Comparison of ENCODE assay signal across 8 mouse cellular contexts in genomic region chr1:189867034-189867433, GRCm38 (mm10). TPM values are rescaled to one million over a fixed set of nuclear protein-coding genes. Genes with fewer than 3 reads are reported as not detected.
DNase-seq lines count a peak whose midpoint lies in the region; ATAC-seq and TF ChIP-seq lines count a peak whose summit lies in the region.

No protein-coding gene starts in this region.

- TF ChIP-seq CTCF in intestine, postnatal 0 days (IDR thresholded peaks at IDR 0.05; ENCODE audit: low read depth), result no peak

- H3K27me3 ChIP-seq in embryonic facial prominence, embryonic 13.5 days, result no peaks in the 10 kb centered on the region
- H3K27me3 ChIP-seq in intestine, postnatal 0 days (replicated peaks; ENCODE audit: control insufficient read depth, insufficient read depth, low read length), result no peaks in the 10 kb centered on the region
- H3K27me3 ChIP-seq in hindbrain, embryonic 14.5 days (ENCODE audit: control insufficient read depth, insufficient read depth, low read length), result no peaks in the 10 kb centered on the region

- no peaks in the 10 kb centered on the region for H3K9me3 ChIP-seq in embryonic facial prominence, embryonic 13.5 days
- H3K9me3 ChIP-seq in intestine, postnatal 0 days (ENCODE audit: control insufficient read depth), result no peaks in the 10 kb centered on the region
- H3K9me3 ChIP-seq in hindbrain, embryonic 14.5 days (ENCODE audit: control insufficient read depth, low read length), result no peaks in the 10 kb centered on the region

- no peak overlapping the region for H3K4me3 ChIP-seq in embryonic facial prominence, embryonic 13.5 days
- H3K4me3 ChIP-seq in intestine, postnatal 0 days (ENCODE audit: low read depth, low read length), result no peak overlapping the region
- no peak overlapping the region for H3K4me3 ChIP-seq in hindbrain, embryonic 14.5 days (replicated peaks; ENCODE audit: low read length)

- peak overlapping the region; percentile 39; the same call in 1 of the 2 replicates for H3K27ac ChIP-seq in embryonic facial prominence, embryonic 13.5 days
- H3K27ac ChIP-seq in intestine, postnatal 0 days (ENCODE audit: low read depth, low read length), result peak overlapping the region; percentile 54; the same call in 1 of the 2 replicates
- no peak overlapping the region for H3K27ac ChIP-seq in hindbrain, embryonic 14.5 days

- peak; percentile 97 for DNase-seq in heart, adult 11 months
- DNase-seq in heart, postnatal 25 days (ENCODE audit: low spot score), result no peak
- DNase-seq in natural killer cell, adult 2 months (ENCODE audit: low spot score in 2 of 2), result peak; percentile 13 to 15
- no peak for DNase-seq in right cerebral cortex, postnatal 4 days
- no peak for DNase-seq in embryo, embryonic 10 days (ENCODE audit: low spot score)
- no peak for DNase-seq in hindbrain, embryonic 14.5 days (ENCODE audit: low spot score)

- no peak for ATAC-seq in embryonic facial prominence, embryonic 13.5 days (ENCODE audit: insufficient number of reproducible peaks, insufficient read depth, low FRiP score, low TSS enrichment, low read depth)
- ATAC-seq in intestine, postnatal 0 days, result no peak
- ATAC-seq in hindbrain, embryonic 14.5 days (ENCODE audit: low FRiP score), result no peak

- H3K36me3 ChIP-seq in embryonic facial prominence, embryonic 13.5 days, result peaks cover 81% of the 10 kb centered on the region
- H3K36me3 ChIP-seq in intestine, postnatal 0 days (ENCODE audit: control insufficient read depth, insufficient read depth), result peaks cover 5% of the 10 kb centered on the region
- no peaks in the 10 kb centered on the region for H3K36me3 ChIP-seq in hindbrain, embryonic 14.5 days (replicated peaks; ENCODE audit: control insufficient read depth, insufficient read depth)

- WGBS in embryonic facial prominence, embryonic 13.5 days, result 56% methylated on average over 5 of the region's 5 CpGs
- WGBS in intestine, postnatal 0 days, result 35% methylated on average over 5 of the region's 5 CpGs
- WGBS in hindbrain, embryonic 14.5 days, result 82% methylated on average over 5 of the region's 5 CpGs

- H3K4me1 ChIP-seq in embryonic facial prominence, embryonic 13.5 days, result peaks cover 11% of the 10 kb centered on the region
- H3K4me1 ChIP-seq in intestine, postnatal 0 days (replicated peaks; ENCODE audit: control insufficient read depth, insufficient read depth, low read length), result peaks cover 2% of the 10 kb centered on the region; the same call in 1 of the 2 replicates
- peaks cover 17% of the 10 kb centered on the region for H3K4me1 ChIP-seq in hindbrain, embryonic 14.5 days (replicated peaks; ENCODE audit: control insufficient read depth, insufficient read depth, low read length)

- intact Hi-C loops in heart, postnatal 25 days (cut with DNase I), result loop anchor here (5.0 kb wide), 1 partner anchor 140 kb away; the partner anchor contains the start of gene Ptpn14

- no peak overlapping the region for H3K4me2 ChIP-seq in embryonic facial prominence, embryonic 13.5 days
- H3K4me2 ChIP-seq in intestine, postnatal 0 days (replicated peaks; ENCODE audit: low read depth), result peak overlapping the region; percentile 37
- H3K4me2 ChIP-seq in hindbrain, embryonic 14.5 days (replicated peaks), result no peak overlapping the region

- no peak overlapping the region for H3K9ac ChIP-seq in embryonic facial prominence, embryonic 13.5 days
- no peak overlapping the region for H3K9ac ChIP-seq in intestine, postnatal 0 days (ENCODE audit: low read depth, low read length)
- no peak overlapping the region for H3K9ac ChIP-seq in hindbrain, embryonic 14.5 days

RNA-seq across cellular contexts. Expression of gene Smyd2, which starts 55.1 kb away (rescaled TPM):
- 100 to 1,000 TPM; 105 to 109 TPM for total RNA-seq in heart, postnatal 25 days (2021)
- 93.3 and 98.4 TPM in 2 replicates for polyA plus RNA-seq in embryonic facial prominence, embryonic 13.5 days (2015; fragmentation: Nextera tagmentation; extraction: Ambion mirVana)
- 47.1 and 48.1 TPM in 2 replicates for polyA plus RNA-seq in intestine, postnatal 0 days (2015; fragmentation: Nextera tagmentation; extraction: Ambion mirVana)
- polyA plus RNA-seq in hindbrain, embryonic 14.5 days (2014; fragmentation: Nextera tagmentation; extraction: Ambion mirVana), result 73.9 and 84.4 TPM in 2 replicates

Comparison
In these comparisons a context has a peak if more than half of its experiments do, and no peak if none do; other contexts are left out.
1. DNase-seq: peak in heart, adult 11 months (single experiment) and natural killer cell, adult 2 months (2 of 2); none in heart, postnatal 25 days (single experiment), right cerebral cortex, postnatal 4 days (single experiment), embryo, embryonic 10 days (single experiment) and hindbrain, embryonic 14.5 days (single experiment).